Mouse (Mus musculus): Measurements from ENCODE around the gene Nos1. TPM values are rescaled to one million over a fixed set of nuclear protein-coding genes. Genes with fewer than 3 reads are reported as not detected.
A peak's percentile ranks its signal among the peaks of the same experiment; 100 is the strongest.

Nos1 gene
- polyA plus RNA-seq, 1 experiment from 2014 or later, result 1.6 TPM

DNA sequence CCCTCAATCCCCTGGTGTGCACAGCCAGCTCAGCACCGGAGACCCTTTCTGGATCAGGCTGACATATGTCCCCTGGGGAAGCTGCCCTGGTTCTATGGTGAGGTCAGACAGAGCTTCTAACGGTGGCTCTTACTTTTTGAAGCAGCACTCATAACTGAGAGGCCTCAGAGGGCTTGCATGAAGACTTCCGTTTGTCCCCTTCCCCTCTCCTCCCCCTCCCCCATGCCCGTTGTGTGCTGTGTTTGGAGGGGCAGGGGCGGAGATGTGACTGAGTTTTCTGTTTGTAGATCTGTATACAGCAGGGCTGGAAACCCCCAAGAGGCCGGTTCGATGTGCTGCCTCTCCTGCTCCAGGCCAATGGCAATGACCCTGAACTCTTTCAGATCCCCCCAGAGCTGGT lies 122.7 kb downstream of the Nos1 start:
- H3K9ac ChIP-seq, result no peak overlapping the region
- 31% methylated on average over 6 of the region's 7 CpGs for WGBS
- peaks cover 7% of the 10 kb centered on the region; the same call in 1 of the 2 replicates for H3K27me3 ChIP-seq
- H3K27ac ChIP-seq, result no peak overlapping the region
- H3K9me3 ChIP-seq, result no peaks in the 10 kb centered on the region
- no peak for ATAC-seq (ENCODE audit: low FRiP score)
- no peak overlapping the region for H3K4me2 ChIP-seq
- H3K4me1 ChIP-seq (replicated peaks), result peaks cover 18% of the 10 kb centered on the region
- H3K4me3 ChIP-seq, result no peak overlapping the region
- H3K36me3 ChIP-seq, result no peaks in the 10 kb centered on the region

GRCm38 (mm10) chr5:117905728-117906127 lies 124.9 kb downstream of the Nos1 start:
- Histone ChIP-seq H3K36me3 (no peaks in the 10 kb centered on the region), H3K27me3 (no peaks in the 10 kb centered on the region), H3K4me1 (replicated peaks) (peaks cover 15% of the 10 kb centered on the region), H3K9me3 (no peaks in the 10 kb centered on the region), H3K9ac (no peak overlapping the region), H3K4me3 (no peak overlapping the region), H3K4me2 (no peak overlapping the region), H3K27ac (no peak overlapping the region)
- no peak for ATAC-seq (ENCODE audit: low FRiP score)
- 87% methylated on average over 4 of the region's 4 CpGs for WGBS

DNA sequence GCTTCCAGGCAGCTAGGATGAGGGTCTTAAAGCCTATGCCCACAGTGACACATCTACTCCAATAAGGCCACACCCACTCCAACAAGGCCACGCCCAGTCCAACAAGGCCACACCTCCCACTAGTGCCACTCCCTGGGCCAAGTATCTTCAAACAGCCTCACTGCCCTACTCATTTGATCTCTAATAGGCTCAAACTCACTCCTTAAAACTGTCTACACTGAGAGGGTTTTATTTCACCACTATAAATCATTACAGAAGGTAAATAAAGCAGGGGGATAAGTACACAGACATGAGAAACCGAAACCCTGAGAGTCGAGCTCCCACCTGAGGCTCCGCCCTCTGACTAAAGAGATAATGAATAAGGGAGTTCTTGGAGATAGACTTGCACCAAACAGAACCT lies 128.7 kb downstream of the Nos1 start:
- ATAC-seq (ENCODE audit: low FRiP score), result no peak
- Histone ChIP-seq H3K9ac (no peak overlapping the region), H3K36me3 (no peaks in the 10 kb centered on the region), H3K4me1 (replicated peaks) (no peaks in the 10 kb centered on the region), H3K27ac (no peak overlapping the region), H3K4me2 (no peak overlapping the region), H3K9me3 (no peaks in the 10 kb centered on the region), H3K27me3 (no peaks in the 10 kb centered on the region), H3K4me3 (no peak overlapping the region)
- 81% methylated on average over 4 of the region's 4 CpGs for WGBS

GRCm38 (mm10) chr5:117916349-117916748 lies 135.5 kb downstream of the Nos1 start:
- Histone ChIP-seq H3K27ac (no peak overlapping the region), H3K4me1 (replicated peaks) (no peaks in the 10 kb centered on the region), H3K27me3 (no peaks in the 10 kb centered on the region), H3K4me3 (no peak overlapping the region), H3K36me3 (no peaks in the 10 kb centered on the region), H3K4me2 (no peak overlapping the region), H3K9ac (no peak overlapping the region), H3K9me3 (no peaks in the 10 kb centered on the region)
- WGBS, result 88% methylated on average over 5 of the region's 5 CpGs
- ATAC-seq (ENCODE audit: low FRiP score), result no peak

DNA sequence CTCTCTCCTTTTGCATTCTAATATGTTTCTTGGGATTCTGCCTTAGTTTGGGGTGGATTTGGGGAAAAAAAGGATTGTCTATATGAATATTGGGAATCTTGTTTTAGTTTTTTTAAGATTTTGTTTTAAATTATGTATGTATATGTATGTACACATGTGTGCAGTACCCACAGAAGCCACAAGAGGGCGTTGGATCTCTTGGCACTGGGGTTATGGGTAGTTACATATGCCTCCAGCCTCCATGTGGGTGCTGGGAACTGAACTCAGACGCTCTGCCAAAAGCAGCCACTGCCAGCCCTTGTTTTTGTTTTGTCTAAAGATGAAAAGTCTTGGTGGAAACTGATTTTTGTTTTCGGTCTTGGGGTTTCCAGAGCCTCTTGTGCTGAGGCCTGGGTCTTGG lies 136.1 kb downstream of the Nos1 start:
- 66% methylated on average over 3 of the region's 3 CpGs for WGBS

GRCm38 (mm10) chr5:117921786-117922528 lies 141.1 kb downstream of the Nos1 start:
- Histone ChIP-seq H3K9ac (no peak overlapping the region), H3K36me3 (no peaks in the 10 kb centered on the region), H3K4me3 (no peak overlapping the region), H3K27ac (no peak overlapping the region), H3K27me3 (no peaks in the 10 kb centered on the region), H3K4me2 (no peak overlapping the region), H3K9me3 (no peaks in the 10 kb centered on the region), H3K4me1 (replicated peaks) (no peaks in the 10 kb centered on the region)
- ATAC-seq (ENCODE audit: low FRiP score), result no peak
- WGBS, result 91% methylated on average over 12 of the region's 12 CpGs

More for the DNA sequence above, 136.1 kb downstream of the Nos1 start:
- Histone ChIP-seq H3K36me3 (no peaks in the 10 kb centered on the region), H3K4me3 (no peak overlapping the region), H3K4me2 (no peak overlapping the region), H3K9ac (no peak overlapping the region), H3K9me3 (no peaks in the 10 kb centered on the region), H3K4me1 (replicated peaks) (no peaks in the 10 kb centered on the region), H3K27me3 (no peaks in the 10 kb centered on the region), H3K27ac (no peak overlapping the region)
- no peak for ATAC-seq (ENCODE audit: low FRiP score)

- Histone ChIP-seq H3K4me2 (no peak overlapping the region), H3K9me3 (no peaks in the 10 kb centered on the region), H3K27me3 (no peaks in the 10 kb centered on the region), H3K9ac (no peak overlapping the region), H3K4me3 (no peak overlapping the region), H3K27ac (no peak overlapping the region), H3K36me3 (no peaks in the 10 kb centered on the region), H3K4me1 (replicated peaks) (no peaks in the 10 kb centered on the region)
- 36% methylated on average over 6 of the region's 6 CpGs for WGBS
- no peak for ATAC-seq (ENCODE audit: low FRiP score)
These were observed 142.9 kb downstream of the Nos1 start for GRCm38 (mm10) chr5:117923688-117924087.

- Histone ChIP-seq H3K27me3 (no peaks in the 10 kb centered on the region; the same call in 1 of the 2 replicates), H3K9me3 (no peaks in the 10 kb centered on the region), H3K27ac (no peak overlapping the region), H3K4me1 (replicated peaks) (no peaks in the 10 kb centered on the region), H3K4me2 (no peak overlapping the region), H3K36me3 (no peaks in the 10 kb centered on the region), H3K9ac (no peak overlapping the region), H3K4me3 (no peak overlapping the region)
- WGBS, result 94% methylated on average over 2 of the region's 2 CpGs
- no peak for ATAC-seq (ENCODE audit: low FRiP score)
These were observed 147.7 kb downstream of the Nos1 start for GRCm38 (mm10) chr5:117928553-117928952.

DNA sequence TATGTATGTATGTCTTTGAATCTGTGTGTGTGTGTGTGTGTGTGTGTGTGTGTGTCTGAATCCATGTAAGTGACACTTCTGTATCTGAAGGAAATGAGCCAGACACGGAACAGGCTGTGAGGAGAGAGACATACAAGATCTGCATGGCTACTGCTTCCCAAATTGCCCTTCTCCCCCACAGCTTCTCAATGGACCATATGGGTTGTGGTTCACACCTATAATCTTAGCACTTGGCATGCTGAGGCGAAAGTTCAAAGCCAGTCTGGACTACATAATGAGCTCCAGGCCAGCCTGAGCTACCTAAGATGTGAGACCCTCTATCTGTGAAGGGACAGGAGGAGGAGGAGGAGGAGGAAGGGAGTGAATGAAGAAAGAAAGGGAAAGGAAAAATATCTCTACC lies 151.4 kb downstream of the Nos1 start:
- ATAC-seq (ENCODE audit: low FRiP score), result no peak
- H3K4me1 ChIP-seq (replicated peaks), result no peaks in the 10 kb centered on the region
- H3K4me2 ChIP-seq, result no peak overlapping the region
- no peak overlapping the region for H3K4me3 ChIP-seq
- H3K9ac ChIP-seq, result no peak overlapping the region
- no peak overlapping the region for H3K27ac ChIP-seq
- no peaks in the 10 kb centered on the region for H3K36me3 ChIP-seq
- 81% methylated on average over 2 of the region's 2 CpGs for WGBS
- peaks cover 9% of the 10 kb centered on the region for H3K27me3 ChIP-seq
- no peaks in the 10 kb centered on the region for H3K9me3 ChIP-seq

DNA sequence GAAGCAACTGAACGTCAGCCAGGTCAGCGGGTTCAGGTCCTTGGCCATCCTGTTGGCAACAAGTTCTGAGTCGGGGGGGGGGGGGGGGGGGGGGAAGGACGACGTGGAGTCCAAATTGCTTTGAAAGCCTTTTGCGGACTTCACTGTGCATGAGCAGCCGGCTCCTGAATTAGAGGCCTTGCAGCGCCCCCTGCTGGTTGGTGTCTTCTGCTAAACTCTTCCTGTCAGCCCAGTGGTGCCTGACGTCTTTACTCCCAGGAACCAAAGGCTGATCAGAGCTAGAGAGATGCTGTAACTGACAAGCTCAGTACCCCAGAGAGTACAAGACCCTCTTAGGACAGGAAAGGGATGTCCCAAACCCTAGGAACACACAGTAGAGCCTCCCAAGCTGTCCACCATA lies 152.0 kb downstream of the Nos1 start:
- Histone ChIP-seq H3K36me3 (no peaks in the 10 kb centered on the region), H3K4me3 (no peak overlapping the region), H3K27me3 (peaks cover 9% of the 10 kb centered on the region), H3K4me2 (no peak overlapping the region), H3K9me3 (no peaks in the 10 kb centered on the region), H3K4me1 (replicated peaks) (no peaks in the 10 kb centered on the region), H3K27ac (no peak overlapping the region), H3K9ac (no peak overlapping the region)
- ATAC-seq (ENCODE audit: low FRiP score), result no peak
- WGBS, result under 1% methylated on average over 8 of the region's 9 CpGs

- WGBS, result 73% methylated on average over 16 of the region's 16 CpGs
These were observed 155.5 kb downstream of the Nos1 start for GRCm38 (mm10) chr5:117936346-117936745.

DNA sequence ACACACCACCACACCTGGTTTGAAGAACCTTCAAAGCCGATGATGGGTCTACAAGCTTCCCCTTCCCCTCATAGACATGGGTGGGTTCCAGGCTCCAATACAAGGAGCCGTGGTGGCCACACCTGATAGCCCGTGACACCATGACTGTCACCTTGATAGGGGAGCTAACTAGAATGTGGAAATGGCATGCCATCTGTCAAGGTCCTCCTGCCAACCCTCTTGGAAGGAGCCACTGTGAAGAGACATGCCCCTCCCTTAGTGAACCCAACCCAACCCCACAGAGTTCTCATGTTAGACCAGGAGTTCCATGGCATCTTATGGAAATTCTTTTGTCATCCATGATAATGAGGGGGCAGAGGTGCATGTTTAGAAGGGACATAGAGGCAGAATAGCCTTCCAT lies 156.4 kb downstream of the Nos1 start:
- H3K4me1 ChIP-seq (replicated peaks), result no peaks in the 10 kb centered on the region
- no peak overlapping the region for H3K4me3 ChIP-seq
- 90% methylated on average over 3 of the region's 3 CpGs for WGBS
- ATAC-seq (ENCODE audit: low FRiP score), result no peak
- H3K27ac ChIP-seq, result no peak overlapping the region
- H3K9ac ChIP-seq, result no peak overlapping the region
- no peaks in the 10 kb centered on the region for H3K9me3 ChIP-seq
- no peaks in the 10 kb centered on the region for H3K36me3 ChIP-seq
- H3K4me2 ChIP-seq, result no peak overlapping the region
- H3K27me3 ChIP-seq, result peaks cover 9% of the 10 kb centered on the region

More at GRCm38 (mm10) chr5:117936346-117936745, 155.5 kb downstream of the Nos1 start:
- ATAC-seq (ENCODE audit: low FRiP score), result no peak
- no peak overlapping the region for H3K27ac ChIP-seq
- H3K36me3 ChIP-seq, result no peaks in the 10 kb centered on the region
- H3K9ac ChIP-seq, result no peak overlapping the region
- H3K9me3 ChIP-seq, result no peaks in the 10 kb centered on the region
- no peak overlapping the region for H3K4me3 ChIP-seq
- H3K27me3 ChIP-seq, result peaks cover 9% of the 10 kb centered on the region
- no peaks in the 10 kb centered on the region for H3K4me1 ChIP-seq (replicated peaks)
- no peak overlapping the region for H3K4me2 ChIP-seq

DNA sequence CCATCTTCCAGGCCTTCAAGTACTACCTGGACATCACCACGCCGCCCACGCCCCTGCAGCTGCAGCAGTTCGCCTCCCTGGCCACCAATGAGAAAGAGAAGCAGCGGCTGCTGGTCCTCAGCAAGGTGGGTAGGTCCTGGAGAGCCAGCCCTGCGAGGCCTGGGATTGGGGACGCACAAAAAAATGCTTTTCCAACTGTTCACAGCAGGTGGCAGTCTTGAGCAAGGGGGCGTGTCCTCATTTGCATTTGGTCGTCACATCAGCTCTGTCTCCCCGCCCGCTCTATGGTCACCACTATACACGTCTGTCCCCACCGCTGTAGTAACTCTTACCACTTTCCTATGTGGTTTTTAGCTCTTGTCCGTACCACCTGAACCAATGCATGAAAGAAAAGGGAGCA lies 157.3 kb downstream of the Nos1 start:
- no peak overlapping the region for H3K9ac ChIP-seq
- ATAC-seq (ENCODE audit: low FRiP score), result no peak
- H3K27me3 ChIP-seq, result peaks cover 13% of the 10 kb centered on the region
- H3K4me2 ChIP-seq, result peak overlapping the region; percentile 33
- WGBS, result 16% methylated on average over 13 of the region's 14 CpGs
- no peaks in the 10 kb centered on the region for H3K4me1 ChIP-seq (replicated peaks)
- no peaks in the 10 kb centered on the region for H3K36me3 ChIP-seq
- no peaks in the 10 kb centered on the region for H3K9me3 ChIP-seq
- H3K4me3 ChIP-seq, result no peak overlapping the region
- H3K27ac ChIP-seq, result no peak overlapping the region

Measured in hindbrain, embryonic 13.5 days (tissue).